Mouse (Mus musculus) forebrain, embryonic 13.5 days (tissue): ENCODE measurements around the gene Ankfn1. TPM values are rescaled to one million over a fixed set of nuclear protein-coding genes. Genes with fewer than 3 reads are reported as not detected.
A peak's percentile ranks its signal among the peaks of the same experiment; 100 is the strongest.

Source experiments
- ATAC-seq: fragments of 200-750 bp; cut with Nextera tagmentation; 2 replicates; pipeline ENCODE4 v1.8.0; 2017
- H3K27ac ChIP-seq: fragments of 300-500 bp; sonication (generic); 2 replicates; pipeline ENCODE4 v1.5.1; 2015; ENCODE audit warnings: inconsistent platforms, mild to moderate bottlenecking, moderate library complexity
- H3K27me3 ChIP-seq: fragments of 300-500 bp; sonication (generic); 2 replicates; pipeline ENCODE4 v1.6.1; 2015; ENCODE audit warnings: mild to moderate bottlenecking, inconsistent platforms
- H3K36me3 ChIP-seq: fragments of 300-500 bp; sonication (generic); 2 replicates; pipeline ENCODE4 v1.6.1; 2015; ENCODE audit warnings: mild to moderate bottlenecking, inconsistent platforms; ENCODE audit not compliant: poor library complexity, severe bottlenecking
- H3K4me1 ChIP-seq: fragments of 300-500 bp; sonication (generic); 2 replicates; pipeline ENCODE4 v1.6.1; 2015; ENCODE audit warnings: inconsistent platforms
- H3K4me2 ChIP-seq: fragments of 300-500 bp; sonication (generic); 2 replicates; pipeline ENCODE4 v1.6.1; 2015; ENCODE audit warnings: inconsistent platforms, mild to moderate bottlenecking, moderate library complexity
- H3K4me3 ChIP-seq: fragments of 300-500 bp; sonication (generic); 2 replicates; pipeline ENCODE4 v1.5.1; 2015; ENCODE audit warnings: mild to moderate bottlenecking, inconsistent platforms
- H3K9ac ChIP-seq: fragments of 300-500 bp; sonication (generic); 2 replicates; pipeline ENCODE4 v1.6.1; 2015; ENCODE audit warnings: mild to moderate bottlenecking, inconsistent platforms
- H3K9me3 ChIP-seq: fragments of 300-500 bp; sonication (generic); replicated peaks from 2 replicates; pipeline ENCODE4 v1.6.1; 2016; ENCODE audit warnings: inconsistent platforms
- WGBS: fragments of 180-500 bp; shearing (Covaris S2); methylation state at CpG from one replicate; pipeline ENCODE4 v1.1.7; 2015; 5-methylcytosine and 5-hydroxymethylcytosine counted together
- polyA plus RNA-seq: library from polyadenylated mRNA; unstranded; fragments of >200 nt; fragmentation: Nextera tagmentation; extraction: Ambion mirVana; gene quantifications from 2 replicates; pipeline ENCODE4 v1.2.1, GENCODE M21; 2015

Gene Ankfn1
- polyA plus RNA-seq, 1 experiment from 2014 or later: 2.4 TPM

- Histone ChIP-seq H3K4me2 (no peak overlapping the region), H3K27me3 (no peaks in the 10 kb centered on the region), H3K36me3 (no peaks in the 10 kb centered on the region), H3K9ac (no peak overlapping the region), H3K4me3 (no peak overlapping the region), H3K9me3 (no peaks in the 10 kb centered on the region), H3K4me1 (no peaks in the 10 kb centered on the region), H3K27ac (no peak overlapping the region)
- ATAC-seq: no peak
- WGBS: 91% methylated on average over 11 of the region's 11 CpGs
Measured at GRCm38 (mm10) chr11:89551441-89551840, 226.0 kb downstream of the Ankfn1 start.

GRCm38 (mm10) chr11:89550921-89551320, 226.5 kb downstream of the Ankfn1 start:
- H3K4me3 ChIP-seq: no peak overlapping the region
- H3K27ac ChIP-seq: no peak overlapping the region
- no peak for ATAC-seq
- no peaks in the 10 kb centered on the region for H3K9me3 ChIP-seq
- no peaks in the 10 kb centered on the region for H3K36me3 ChIP-seq
- no peaks in the 10 kb centered on the region for H3K27me3 ChIP-seq
- 88% methylated on average over 3 of the region's 3 CpGs for WGBS
- H3K4me2 ChIP-seq: no peak overlapping the region
- no peak overlapping the region for H3K9ac ChIP-seq
- H3K4me1 ChIP-seq: no peaks in the 10 kb centered on the region; the same call in 1 of the 2 replicates

GRCm38 (mm10) chr11:89548786-89549185, 228.7 kb downstream of the Ankfn1 start:
- 55% methylated on average over 4 of the region's 4 CpGs for WGBS
- Histone ChIP-seq H3K4me2 (no peak overlapping the region), H3K9me3 (no peaks in the 10 kb centered on the region), H3K27ac (no peak overlapping the region), H3K9ac (no peak overlapping the region), H3K4me3 (no peak overlapping the region), H3K36me3 (no peaks in the 10 kb centered on the region), H3K27me3 (no peaks in the 10 kb centered on the region), H3K4me1 (peaks cover 16% of the 10 kb centered on the region)
- no peak for ATAC-seq

- Histone ChIP-seq H3K27me3 (no peaks in the 10 kb centered on the region), H3K9ac (no peak overlapping the region), H3K4me3 (no peak overlapping the region), H3K36me3 (peaks cover 3% of the 10 kb centered on the region; the same call in 1 of the 2 replicates), H3K27ac (no peak overlapping the region), H3K4me1 (peaks cover 16% of the 10 kb centered on the region), H3K9me3 (peaks cover 5% of the 10 kb centered on the region; the same call in 1 of the 2 replicates), H3K4me2 (no peak overlapping the region)
- 0 out of 2 replicates have a peak, but pooled peaks have one; percentile 41 for ATAC-seq
- WGBS: 42% methylated on average over 7 of the region's 7 CpGs
Measured at GRCm38 (mm10) chr11:89546164-89546563, 231.3 kb downstream of the Ankfn1 start.

GRCm38 (mm10) chr11:89544856-89545817, 232.3 kb downstream of the Ankfn1 start:
- no peak overlapping the region; the same call in 1 of the 2 replicates for H3K27ac ChIP-seq
- peaks cover 3% of the 10 kb centered on the region; the same call in 1 of the 2 replicates for H3K36me3 ChIP-seq
- WGBS: 1% methylated on average over 29 of the region's 29 CpGs
- H3K9me3 ChIP-seq: peaks cover 5% of the 10 kb centered on the region; the same call in 1 of the 2 replicates
- 0 out of 2 replicates have a peak, but pooled peaks have one; percentile 24 for ATAC-seq
- H3K27me3 ChIP-seq: no peaks in the 10 kb centered on the region
- peak overlapping the region; percentile 54 for H3K4me2 ChIP-seq
- H3K4me3 ChIP-seq: peak overlapping the region; percentile 17
- H3K4me1 ChIP-seq: peaks cover 16% of the 10 kb centered on the region
- peak overlapping the region; percentile 35; the same call in 1 of the 2 replicates for H3K9ac ChIP-seq

GRCm38 (mm10) chr11:89538376-89538775, 239.1 kb downstream of the Ankfn1 start:
- H3K9ac ChIP-seq: no peak overlapping the region
- no peak overlapping the region for H3K4me2 ChIP-seq
- no peak for ATAC-seq
- peaks cover 13% of the 10 kb centered on the region for H3K4me1 ChIP-seq
- no peak overlapping the region for H3K27ac ChIP-seq
- no peaks in the 10 kb centered on the region for H3K27me3 ChIP-seq
- 52% methylated on average over 8 of the region's 8 CpGs for WGBS
- peaks cover 3% of the 10 kb centered on the region; the same call in 1 of the 2 replicates for H3K36me3 ChIP-seq
- no peak overlapping the region for H3K4me3 ChIP-seq
- H3K9me3 ChIP-seq: peaks cover 5% of the 10 kb centered on the region; the same call in 1 of the 2 replicates

- Histone ChIP-seq H3K9ac (no peak overlapping the region), H3K27me3 (no peaks in the 10 kb centered on the region), H3K4me1 (peaks cover 8% of the 10 kb centered on the region; the same call in 1 of the 2 replicates), H3K4me3 (no peak overlapping the region), H3K36me3 (no peaks in the 10 kb centered on the region), H3K27ac (no peak overlapping the region), H3K9me3 (no peaks in the 10 kb centered on the region), H3K4me2 (no peak overlapping the region)
- ATAC-seq: no peak
- WGBS: 76% methylated on average over 4 of the region's 4 CpGs
Measured at GRCm38 (mm10) chr11:89527800-89528430, 249.5 kb downstream of the Ankfn1 start.

- no peak overlapping the region for H3K27ac ChIP-seq
- H3K9ac ChIP-seq: no peak overlapping the region
- no peak overlapping the region for H3K4me2 ChIP-seq
- no peaks in the 10 kb centered on the region for H3K9me3 ChIP-seq
- 46% methylated on average over 9 of the region's 9 CpGs for WGBS
- H3K4me3 ChIP-seq: no peak overlapping the region
- H3K4me1 ChIP-seq: peaks cover 5% of the 10 kb centered on the region; the same call in 1 of the 2 replicates
- H3K36me3 ChIP-seq: no peaks in the 10 kb centered on the region
- peak; percentile 59 for ATAC-seq
- H3K27me3 ChIP-seq: 0 out of 2 replicates have a peak, but pooled peaks cover 3% of the 10 kb centered on the region
Measured at GRCm38 (mm10) chr11:89515501-89515901, 262.0 kb downstream of the Ankfn1 start.

- Histone ChIP-seq H3K9me3 (no peaks in the 10 kb centered on the region), H3K36me3 (no peaks in the 10 kb centered on the region), H3K27me3 (peaks cover 11% of the 10 kb centered on the region; the same call in 1 of the 2 replicates), H3K27ac (0 out of 2 replicates have a peak overlapping the region, but pooled peaks have one; percentile 6), H3K4me3 (no peak overlapping the region), H3K9ac (no peak overlapping the region), H3K4me2 (peak overlapping the region; percentile 18; the same call in 1 of the 2 replicates), H3K4me1 (peaks cover 30% of the 10 kb centered on the region)
- peak; percentile 70; the same call in 1 of the 2 replicates for ATAC-seq
- 2% methylated on average over 11 of the region's 11 CpGs for WGBS
Measured at GRCm38 (mm10) chr11:89508675-89509324, 268.7 kb downstream of the Ankfn1 start.

- Histone ChIP-seq H3K36me3 (no peaks in the 10 kb centered on the region), H3K27ac (no peak overlapping the region), H3K4me2 (peak overlapping the region; percentile 17; the same call in 1 of the 2 replicates), H3K4me1 (peaks cover 33% of the 10 kb centered on the region), H3K9ac (no peak overlapping the region), H3K27me3 (peaks cover 18% of the 10 kb centered on the region; the same call in 1 of the 2 replicates), H3K4me3 (no peak overlapping the region), H3K9me3 (no peaks in the 10 kb centered on the region)
- 38% methylated on average over 11 of the region's 11 CpGs for WGBS
- peak; percentile 54; the same call in 1 of the 2 replicates for ATAC-seq
Measured at GRCm38 (mm10) chr11:89506595-89507245, 270.7 kb downstream of the Ankfn1 start.

GRCm38 (mm10) chr11:89505046-89505445, 272.4 kb downstream of the Ankfn1 start:
- no peak for ATAC-seq
- WGBS: 88% methylated on average over 7 of the region's 7 CpGs
- peaks cover 17% of the 10 kb centered on the region; the same call in 1 of the 2 replicates for H3K27me3 ChIP-seq
- H3K4me2 ChIP-seq: no peak overlapping the region
- H3K9ac ChIP-seq: no peak overlapping the region
- H3K27ac ChIP-seq: no peak overlapping the region
- H3K4me3 ChIP-seq: no peak overlapping the region
- H3K9me3 ChIP-seq: no peaks in the 10 kb centered on the region
- H3K4me1 ChIP-seq: peaks cover 38% of the 10 kb centered on the region
- H3K36me3 ChIP-seq: no peaks in the 10 kb centered on the region
